Mouse (Mus musculus) gastrocnemius, postnatal 4 days (tissue): Measurements from ENCODE around the gene Nck2. TPM values are rescaled to one million over a fixed set of nuclear protein-coding genes. Genes with fewer than 3 reads are reported as not detected.
"Not testable (repeated sequence)": the region's sequence is repeated elsewhere in the genome, so short reads cannot be mapped to it uniquely, and the experiment has no call there.

Experiments used
- DNase-seq, 2 experiments: peaks; one replicate each; pipeline ENCODE4 v3.0.0; 2021 to 2022; ENCODE audit warnings: low spot score in 2 of 2, mixed read lengths in 2 of 2
- total RNA-seq, 2 experiments: library from RNA; stranded (reverse); gene quantifications; 2 replicates each; pipeline ENCODE4 v1.2.3; 2021

The Nck2 gene
- total RNA-seq, 2 experiments from 2014 or later, result 40.6 to 46.5 TPM

- DNase-seq, result no peak
Measured at GRCm38 (mm10) chr1:43530295-43531020, 86.1 kb downstream of the Nck2 start.

- DNase-seq, result no peak
Measured at GRCm38 (mm10) chr1:43531307-43531706, 86.9 kb downstream of the Nck2 start.

GRCm38 (mm10) chr1:43532279-43532678 lies 87.9 kb downstream of the Nck2 start:
- no peak for DNase-seq

GRCm38 (mm10) chr1:43533497-43533896 lies 89.1 kb downstream of the Nck2 start:
- not testable (repeated sequence) for DNase-seq

GRCm38 (mm10) chr1:43534060-43534760 lies 89.8 kb downstream of the Nck2 start:
- no peak for DNase-seq

- DNase-seq, result no peak
Measured at GRCm38 (mm10) chr1:43535519-43536000, 91.2 kb downstream of the Nck2 start.

GRCm38 (mm10) chr1:43536266-43536665 lies 91.9 kb downstream of the Nck2 start:
- no peak for DNase-seq

- DNase-seq, result no peak
Measured at GRCm38 (mm10) chr1:43537021-43537420, 92.6 kb downstream of the Nck2 start.

- no peak for DNase-seq
Measured at GRCm38 (mm10) chr1:43537496-43537895, 93.1 kb downstream of the Nck2 start.

GRCm38 (mm10) chr1:43538716-43539115 lies 94.3 kb downstream of the Nck2 start:
- no peak for DNase-seq

GRCm38 (mm10) chr1:43539689-43540380 lies 95.5 kb downstream of the Nck2 start:
- no peak for DNase-seq

GRCm38 (mm10) chr1:43542339-43542738 lies 98.0 kb downstream of the Nck2 start:
- no peak for DNase-seq

GRCm38 (mm10) chr1:43547644-43548043 lies 103.3 kb downstream of the Nck2 start:
- no peak for DNase-seq

GRCm38 (mm10) chr1:43548749-43549148 lies 104.4 kb downstream of the Nck2 start:
- no peak for DNase-seq

- DNase-seq, result no peak
Measured at GRCm38 (mm10) chr1:43550525-43550924, 106.1 kb downstream of the Nck2 start.

GRCm38 (mm10) chr1:43553989-43554679 lies 109.8 kb downstream of the Nck2 start:
- not testable (repeated sequence) for DNase-seq

- DNase-seq, result no peak
Measured at GRCm38 (mm10) chr1:43555222-43555974, 111.0 kb downstream of the Nck2 start.

- no peak for DNase-seq
Measured at GRCm38 (mm10) chr1:43558329-43558728, 114.0 kb downstream of the Nck2 start.

- DNase-seq, result no peak
Measured at GRCm38 (mm10) chr1:43559043-43559692, 114.8 kb downstream of the Nck2 start.

- DNase-seq, result no peak
Measured at GRCm38 (mm10) chr1:43561085-43561484, 116.7 kb downstream of the Nck2 start.
